Mouse (Mus musculus): Measurements from ENCODE around the gene Ndufs8.

DNA sequence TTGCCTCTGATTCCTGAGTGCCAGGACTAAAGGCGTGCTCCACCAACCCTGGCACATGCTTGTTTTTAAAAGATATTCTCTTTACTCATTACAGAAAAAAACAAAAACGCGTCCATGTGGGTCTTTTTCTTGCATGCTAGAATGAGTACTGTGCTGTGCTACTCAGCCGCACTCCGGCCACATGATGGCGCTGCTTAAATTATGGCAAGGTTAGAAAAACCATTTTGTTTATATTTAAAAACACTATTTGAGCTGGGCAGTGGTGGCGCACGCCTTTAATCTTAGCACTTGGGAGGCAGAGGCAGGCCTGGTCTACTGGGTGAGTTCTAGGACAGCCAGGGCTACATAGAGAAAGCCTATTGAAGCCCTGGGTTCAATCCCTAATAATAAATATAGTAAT is 22.4 kb downstream of the Ndufs8 start:
- TF ChIP-seq CTCF (IDR thresholded peaks at IDR 0.05; ENCODE audit: extremely low read depth, insufficient read length, insufficient replicate concordance, low read depth, low read length) (peak; percentile 57; the same call in 1 of the 2 replicates), POLR2A (IDR thresholded peaks at IDR 0.05; ENCODE audit: low read depth, low read length) (no peak)
